Mouse (Mus musculus): ENCODE results near the gene Tceal1.
"Not testable (repeated sequence)": the region's sequence is repeated elsewhere in the genome, so short reads cannot be mapped to it uniquely, and the experiment has no call there.

Gene Tceal1

GRCm38 (mm10) chrX:136707446-136708167, at the start of gene Tceal1:
TSS of gene Tceal1 (plus strand) at chrX:136707982.
- peak; percentile 63 for DNase-seq

GRCm38 (mm10) chrX:136666281-136666706, 41.5 kb upstream of the Tceal1 start:
- DNase-seq: peak; percentile 34

GRCm38 (mm10) chrX:136666762-136667464, 40.9 kb upstream of the Tceal1 start:
- DNase-seq: peak; percentile 10

- DNase-seq: no peak
Observed at GRCm38 (mm10) chrX:136668794-136669193, 39.0 kb upstream of the Tceal1 start.

- no peak for DNase-seq
Observed at GRCm38 (mm10) chrX:136680989-136681388, 26.8 kb upstream of the Tceal1 start.

- DNase-seq: not testable (repeated sequence)
Observed at GRCm38 (mm10) chrX:136691606-136692293, 16.0 kb upstream of the Tceal1 start.

- DNase-seq: no peak
Observed at GRCm38 (mm10) chrX:136692294-136692675, 15.5 kb upstream of the Tceal1 start.

- no peak for DNase-seq
Observed at GRCm38 (mm10) chrX:136693196-136693595, 14.6 kb upstream of the Tceal1 start.

GRCm38 (mm10) chrX:136708168-136708681, 443 bp downstream of the Tceal1 start:
- peak; percentile 32 for DNase-seq

- no peak for DNase-seq
Observed at GRCm38 (mm10) chrX:136708782-136709181, 1.0 kb downstream of the Tceal1 start.

- DNase-seq: not testable (repeated sequence)
Observed at GRCm38 (mm10) chrX:136714742-136715474, 7.1 kb downstream of the Tceal1 start.

- DNase-seq: no peak
Observed at GRCm38 (mm10) chrX:136732016-136732415, 24.2 kb downstream of the Tceal1 start.

GRCm38 (mm10) chrX:136740087-136740790, 32.5 kb downstream of the Tceal1 start:
- DNase-seq: no peak

GRCm38 (mm10) chrX:136740791-136741650, 33.2 kb downstream of the Tceal1 start:
- DNase-seq: peak; percentile 96

GRCm38 (mm10) chrX:136741651-136742201, 33.9 kb downstream of the Tceal1 start:
- peak; percentile 71 for DNase-seq

- peak; percentile 14 for DNase-seq
Observed at GRCm38 (mm10) chrX:136742241-136742640, 34.5 kb downstream of the Tceal1 start.

GRCm38 (mm10) chrX:136742661-136743103, 34.9 kb downstream of the Tceal1 start:
- DNase-seq: peak; percentile 66

- DNase-seq: no peak
Observed at GRCm38 (mm10) chrX:136743459-136743858, 35.7 kb downstream of the Tceal1 start, which contains the start of gene Morf4l2. TSS of gene Morf4l2 (minus strand) at chrX:136743690.

GRCm38 (mm10) chrX:136744663-136745062, 36.9 kb downstream of the Tceal1 start:
- DNase-seq: no peak

- peak; percentile 23 for DNase-seq
Observed at GRCm38 (mm10) chrX:136749329-136749728, 41.5 kb downstream of the Tceal1 start.

Measured in right cerebral cortex, adult 18-20 months (tissue).